Mouse (Mus musculus) spleen, postnatal 4 days (tissue): ENCODE measurements at regions not wholly inside any gene's neighbourhood (a gene's known extent, or its start where the extent isn't known, plus 50 kb on each side); places are given as distances from the start of the nearest gene placed in this dataset.

ENCODE experiments used
- DNase-seq, 2 experiments: peaks; one replicate each; pipeline ENCODE4 v3.0.0; 2022; ENCODE audit warnings: low spot score in 2 of 2

- no peak for DNase-seq
Observed at GRCm38 (mm10) chr3:128723100-128723499, 476.6 kb upstream of the Pitx2 start.

GRCm38 (mm10) chr3:128720276-128720675 is 479.4 kb upstream of the Pitx2 start:
- DNase-seq = no peak

GRCm38 (mm10) chr3:128719226-128719625 is 480.5 kb upstream of the Pitx2 start:
- no peak for DNase-seq

GRCm38 (mm10) chr3:128707270-128707669 is 492.4 kb upstream of the Pitx2 start:
- no peak for DNase-seq

GRCm38 (mm10) chr3:128668468-128669127 is 531.1 kb upstream of the Pitx2 start:
- no peak for DNase-seq

GRCm38 (mm10) chr3:128665184-128665583 is 534.5 kb upstream of the Pitx2 start:
- DNase-seq = no peak

- DNase-seq = no peak
Observed at GRCm38 (mm10) chr3:128636960-128637755, 562.5 kb upstream of the Pitx2 start.

GRCm38 (mm10) chr3:128627696-128628095 is 572.0 kb upstream of the Pitx2 start:
- DNase-seq = no peak

GRCm38 (mm10) chr3:128616675-128617074 is 583.0 kb upstream of the Pitx2 start:
- no peak for DNase-seq

GRCm38 (mm10) chr3:128613657-128614056 is 586.0 kb upstream of the Pitx2 start:
- DNase-seq = no peak

GRCm38 (mm10) chr3:128610731-128611130 is 588.9 kb upstream of the Pitx2 start:
- no peak for DNase-seq

- no peak for DNase-seq
Observed at GRCm38 (mm10) chr3:128608694-128609093, 591.0 kb upstream of the Pitx2 start.

GRCm38 (mm10) chr3:128575339-128576129 is 624.1 kb upstream of the Pitx2 start:
- DNase-seq = no peak

GRCm38 (mm10) chr3:128570551-128570950 is 629.1 kb upstream of the Pitx2 start:
- DNase-seq = no peak

- DNase-seq = no peak
Observed at GRCm38 (mm10) chr3:128565386-128565785, 634.3 kb upstream of the Pitx2 start.

- DNase-seq = no peak
Observed at GRCm38 (mm10) chr3:128546416-128547327, 650.5 kb upstream of the Fam241a start.

- no peak for DNase-seq
Observed at GRCm38 (mm10) chr3:128525427-128525826, 629.3 kb upstream of the Fam241a start.

GRCm38 (mm10) chr3:128520671-128521103 is 624.6 kb upstream of the Fam241a start:
- DNase-seq = no peak

GRCm38 (mm10) chr3:128519913-128520316 is 623.8 kb upstream of the Fam241a start:
- DNase-seq = no peak

- no peak for DNase-seq
Observed at GRCm38 (mm10) chr3:128518806-128519205, 622.7 kb upstream of the Fam241a start.

- DNase-seq = no peak
Observed at GRCm38 (mm10) chr3:128471111-128471510, 575.0 kb upstream of the Fam241a start.
